Mouse (Mus musculus) hindbrain, postnatal 0 days (tissue): ENCODE measurements around the gene Xirp1. TPM values are rescaled to one million over a fixed set of nuclear protein-coding genes. Genes with fewer than 3 reads are reported as not detected.

Experiments used
- ATAC-seq: fragments of 200-750 bp; cut with Nextera tagmentation; 2 replicates; pipeline ENCODE4 v1.8.0; 2017; ENCODE audit warnings: mild to moderate bottlenecking, moderate TSS enrichment, moderate library complexity
- DNase-seq: peaks from one replicate; pipeline ENCODE4 v3.0.0-alpha.2; 2015; ENCODE audit warnings: low spot score
- H3K27ac ChIP-seq: fragments of 300-500 bp; sonication (generic); 2 replicates; pipeline ENCODE4 v1.5.1; 2014; ENCODE audit warnings: mild to moderate bottlenecking
- H3K27me3 ChIP-seq: fragments of 300-500 bp; sonication (generic); 2 replicates; pipeline ENCODE4 v1.6.1; 2014; ENCODE audit warnings: low read length, mixed read lengths; ENCODE audit not compliant: insufficient read depth
- H3K36me3 ChIP-seq: fragments of 300-500 bp; sonication (generic); 2 replicates; pipeline ENCODE4 v1.6.1; 2014; ENCODE audit warnings: low read length, mixed read lengths; ENCODE audit not compliant: insufficient read depth
- H3K4me1 ChIP-seq: fragments of 300-500 bp; sonication (generic); 2 replicates; pipeline ENCODE4 v1.6.1; 2014; ENCODE audit warnings: antibody characterized with exemption, low read length, mixed read lengths; ENCODE audit not compliant: insufficient read depth
- H3K4me2 ChIP-seq: fragments of 300-500 bp; sonication (generic); 2 replicates; pipeline ENCODE4 v1.6.1; 2014; ENCODE audit warnings: low read depth, mild to moderate bottlenecking, low read length, moderate library complexity, mixed read lengths
- H3K4me3 ChIP-seq: fragments of 300-500 bp; sonication (generic); 2 replicates; pipeline ENCODE4 v1.5.1; 2014; ENCODE audit warnings: low read length
- H3K9ac ChIP-seq: fragments of 300-500 bp; sonication (generic); replicated peaks from 2 replicates; pipeline ENCODE4 v1.6.1; 2014; ENCODE audit warnings: mild to moderate bottlenecking, low read length, moderate library complexity, mixed read lengths
- H3K9me3 ChIP-seq: fragments of 300-500 bp; sonication (generic); 2 replicates; pipeline ENCODE4 v1.6.1; 2016; ENCODE audit warnings: low read length, mixed read lengths
- CTCF ChIP-seq: IDR thresholded peaks from 2 replicates; pipeline ENCODE4 v1.5.1; 2016; ENCODE audit warnings: antibody characterized with exemption, control low read depth, low read depth
- WGBS: fragments of 180-500 bp; shearing (Covaris S2); extraction: QIAGEN DNeasy Blood & Tissue Kit; methylation state at CpG from one replicate; pipeline ENCODE4 v1.1.7; 2014; 5-methylcytosine and 5-hydroxymethylcytosine counted together
- polyA plus RNA-seq: library from polyadenylated mRNA; unstranded; fragments of >200 nt; fragmentation: Nextera tagmentation; extraction: Ambion mirVana; gene quantifications from 2 replicates; pipeline ENCODE4 v1.2.1, GENCODE M21; 2015
- total RNA-seq: library from RNA; depleted of rRNA; stranded (reverse); fragments of >200 nt; gene quantifications from 2 replicates; pipeline ENCODE4 v1.2.3, GENCODE M21; 2014

Xirp1 gene
- total and polyA plus RNA-seq, 2 experiments from 2014 or later, result 0.05 to 0.19 TPM

GRCm38 (mm10) chr9:120034375-120034774 is 11.0 kb upstream of the Xirp1 start:
- Histone ChIP-seq H3K4me1 (no peaks in the 10 kb centered on the region), H3K36me3 (no peaks in the 10 kb centered on the region), H3K27ac (no peak overlapping the region), H3K9me3 (no peaks in the 10 kb centered on the region), H3K4me3 (no peak overlapping the region), H3K4me2 (no peak overlapping the region), H3K9ac (no peak overlapping the region), H3K27me3 (no peaks in the 10 kb centered on the region)
- DNase-seq (no peak), ATAC-seq (no peak)
- TF ChIP-seq CTCF, result no peak
- 77% methylated on average over 8 of the region's 8 CpGs for WGBS

- TF ChIP-seq CTCF, result no peak
- Histone ChIP-seq H3K9me3 (no peaks in the 10 kb centered on the region), H3K27ac (no peak overlapping the region), H3K9ac (no peak overlapping the region), H3K27me3 (no peaks in the 10 kb centered on the region), H3K4me3 (no peak overlapping the region), H3K36me3 (no peaks in the 10 kb centered on the region), H3K4me2 (no peak overlapping the region), H3K4me1 (no peaks in the 10 kb centered on the region)
- 89% methylated on average over 6 of the region's 6 CpGs for WGBS
- DNase-seq (no peak), ATAC-seq (no peak)
Measured at GRCm38 (mm10) chr9:120032710-120033109, 9.3 kb upstream of the Xirp1 start.

DNA sequence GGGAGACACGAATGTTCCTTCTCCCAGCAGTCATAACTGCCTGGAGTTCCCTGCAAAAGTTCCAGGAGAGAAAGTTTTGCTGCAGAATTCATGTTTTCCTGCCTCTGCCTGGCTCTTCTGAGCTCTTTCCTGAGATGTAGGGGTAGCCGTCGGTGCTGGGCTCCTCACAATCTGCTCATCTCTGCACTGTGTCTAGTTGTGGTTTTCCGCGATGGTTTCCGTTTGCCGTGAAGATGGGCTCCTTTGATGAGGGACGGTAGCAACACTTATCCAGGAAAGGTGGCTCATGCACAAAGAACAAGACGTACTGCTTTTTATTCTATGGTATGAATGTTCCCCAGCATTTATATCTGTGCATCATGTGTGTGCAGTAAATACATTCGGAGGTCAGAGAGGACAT is 7.0 kb upstream of the Xirp1 start:
- no peak overlapping the region for H3K27ac ChIP-seq

GRCm38 (mm10) chr9:120029880-120030279 is 6.5 kb upstream of the Xirp1 start:
- ATAC-seq, result no peak

More for the DNA sequence above, 7.0 kb upstream of the Xirp1 start:
- Histone ChIP-seq H3K27me3 (no peaks in the 10 kb centered on the region), H3K9me3 (no peaks in the 10 kb centered on the region), H3K4me2 (no peak overlapping the region), H3K4me3 (no peak overlapping the region), H3K4me1 (no peaks in the 10 kb centered on the region), H3K9ac (no peak overlapping the region), H3K36me3 (no peaks in the 10 kb centered on the region)
- ATAC-seq (no peak), DNase-seq (no peak)
- 83% methylated on average over 10 of the region's 10 CpGs for WGBS
- TF ChIP-seq CTCF, result no peak

GRCm38 (mm10) chr9:120027401-120028151 is 4.2 kb upstream of the Xirp1 start:
- H3K4me3 ChIP-seq, result no peak overlapping the region
- 14% methylated on average over 13 of the region's 14 CpGs for WGBS
- no peaks in the 10 kb centered on the region for H3K9me3 ChIP-seq
- H3K9ac ChIP-seq, result no peak overlapping the region
- ATAC-seq, result peak; percentile 85
- DNase-seq, result peak; percentile 83
- H3K4me1 ChIP-seq, result no peaks in the 10 kb centered on the region
- H3K27ac ChIP-seq, result no peak overlapping the region
- H3K36me3 ChIP-seq, result no peaks in the 10 kb centered on the region
- no peak overlapping the region for H3K4me2 ChIP-seq
- H3K27me3 ChIP-seq, result no peaks in the 10 kb centered on the region
- peak; percentile 94 for TF ChIP-seq CTCF

More at GRCm38 (mm10) chr9:120029880-120030279, 6.5 kb upstream of the Xirp1 start:
- no peaks in the 10 kb centered on the region for H3K9me3 ChIP-seq
- H3K4me3 ChIP-seq, result no peak overlapping the region
- WGBS, result 94% methylated on average over 6 of the region's 6 CpGs
- H3K4me2 ChIP-seq, result no peak overlapping the region
- no peak for TF ChIP-seq CTCF
- no peaks in the 10 kb centered on the region for H3K36me3 ChIP-seq
- no peak for DNase-seq
- H3K9ac ChIP-seq, result no peak overlapping the region
- H3K27me3 ChIP-seq, result no peaks in the 10 kb centered on the region
- no peak overlapping the region for H3K27ac ChIP-seq
- H3K4me1 ChIP-seq, result no peaks in the 10 kb centered on the region

- DNase-seq (no peak), ATAC-seq (no peak)
- no peaks in the 10 kb centered on the region for H3K9me3 ChIP-seq
- no peak overlapping the region for H3K4me2 ChIP-seq
- H3K4me3 ChIP-seq, result no peak overlapping the region
- H3K27me3 ChIP-seq, result no peaks in the 10 kb centered on the region
- H3K4me1 ChIP-seq, result no peaks in the 10 kb centered on the region
- H3K9ac ChIP-seq, result no peak overlapping the region
- no peaks in the 10 kb centered on the region for H3K36me3 ChIP-seq
- no peak for TF ChIP-seq CTCF
- H3K27ac ChIP-seq, result no peak overlapping the region
- 90% methylated on average over 5 of the region's 5 CpGs for WGBS
Measured at GRCm38 (mm10) chr9:120024625-120025024, 1.2 kb upstream of the Xirp1 start.

DNA sequence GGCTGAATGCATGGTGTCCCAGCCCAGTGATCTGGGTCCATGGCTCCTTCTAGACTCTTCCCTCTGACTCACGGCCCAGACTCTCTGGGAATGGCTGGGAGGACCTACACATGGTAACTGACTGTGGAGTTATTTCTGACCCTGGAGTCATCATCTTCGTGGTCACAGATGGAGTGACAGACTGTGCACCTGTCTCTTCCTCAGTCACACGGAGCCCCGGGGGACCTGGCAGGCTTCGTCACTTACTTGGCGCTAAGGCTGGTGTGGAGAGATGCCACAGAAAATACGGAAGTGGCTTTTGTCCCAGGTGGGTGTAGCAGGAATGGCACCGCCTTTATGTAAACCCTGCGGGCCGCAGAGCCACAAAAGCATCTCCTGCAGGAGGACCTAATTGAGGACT is 773 bp upstream of the Xirp1 start:
- Histone ChIP-seq H3K27me3 (no peaks in the 10 kb centered on the region), H3K9me3 (no peaks in the 10 kb centered on the region), H3K36me3 (no peaks in the 10 kb centered on the region), H3K9ac (no peak overlapping the region), H3K4me3 (no peak overlapping the region), H3K27ac (no peak overlapping the region), H3K4me1 (no peaks in the 10 kb centered on the region), H3K4me2 (no peak overlapping the region)
- ATAC-seq (no peak), DNase-seq (peak; percentile 16)
- TF ChIP-seq CTCF, result no peak
- WGBS, result 63% methylated on average over 10 of the region's 10 CpGs
